Mouse (Mus musculus) lung, embryonic 14.5 days (tissue): Measurements from ENCODE around the gene Rinl. TPM values are rescaled to one million over a fixed set of nuclear protein-coding genes. Genes with fewer than 3 reads are reported as not detected.

ENCODE experiments used
- ATAC-seq: fragments of 200-750 bp; cut with Nextera tagmentation; 2 replicates; pipeline ENCODE4 v1.8.0; 2017; ENCODE audit warnings: mild to moderate bottlenecking, moderate TSS enrichment, moderate library complexity; ENCODE audit not compliant: insufficient read depth
- DNase-seq: peaks from one replicate; pipeline ENCODE4 v3.0.0-alpha.2; 2015
- H3K27ac ChIP-seq: fragments of 300-500 bp; sonication (generic); 2 replicates; pipeline ENCODE4 v1.5.1; 2014; ENCODE audit warnings: low read depth, mild to moderate bottlenecking, moderate library complexity
- H3K27me3 ChIP-seq: fragments of 300-500 bp; sonication (generic); 2 replicates; pipeline ENCODE4 v1.6.1; 2014; ENCODE audit warnings: low read length, control low read depth; ENCODE audit not compliant: insufficient read depth
- H3K36me3 ChIP-seq: fragments of 300-500 bp; sonication (generic); 2 replicates; pipeline ENCODE4 v1.6.1; 2014; ENCODE audit warnings: control low read depth; ENCODE audit not compliant: insufficient read depth
- H3K4me1 ChIP-seq: fragments of 300-500 bp; sonication (generic); 2 replicates; pipeline ENCODE4 v1.6.1; 2014; ENCODE audit warnings: antibody characterized with exemption, control low read depth; ENCODE audit not compliant: insufficient read depth
- H3K4me2 ChIP-seq: fragments of 300-500 bp; sonication (generic); 2 replicates; pipeline ENCODE4 v1.6.1; 2014; ENCODE audit warnings: mild to moderate bottlenecking
- H3K4me3 ChIP-seq: fragments of 300-500 bp; sonication (generic); 2 replicates; pipeline ENCODE4 v1.5.1; 2014; ENCODE audit warnings: low read depth, low read length
- H3K9ac ChIP-seq: fragments of 300-500 bp; sonication (generic); 2 replicates; pipeline ENCODE4 v1.6.1; 2014
- H3K9me3 ChIP-seq: fragments of 300-500 bp; sonication (generic); 2 replicates; pipeline ENCODE4 v1.6.1; 2016; ENCODE audit warnings: low read depth, low read length, control low read depth
- CTCF ChIP-seq: IDR thresholded peaks from 2 replicates; pipeline ENCODE4 v1.5.1; 2016; ENCODE audit warnings: antibody characterized with exemption, low read depth
- WGBS: fragments of 180-500 bp; shearing (Covaris S2); extraction: QIAGEN DNeasy Blood & Tissue Kit; methylation state at CpG from one replicate; pipeline ENCODE4 v1.1.7; 2014; 5-methylcytosine and 5-hydroxymethylcytosine counted together
- polyA plus RNA-seq: library from polyadenylated mRNA; unstranded; fragments of >200 nt; fragmentation: Nextera tagmentation; extraction: Ambion mirVana; gene quantifications from 2 replicates; pipeline ENCODE4 v1.2.1, GENCODE M21; 2014

The Rinl gene
- polyA plus RNA-seq, 1 experiment from 2014 or later: 6.8 TPM

- no peaks in the 10 kb centered on the region for H3K36me3 ChIP-seq
- peak overlapping the region; percentile 37 for H3K4me2 ChIP-seq
- no peaks in the 10 kb centered on the region for H3K9me3 ChIP-seq
- H3K27me3 ChIP-seq: no peaks in the 10 kb centered on the region
- H3K9ac ChIP-seq: no peak overlapping the region
- peak; percentile 90 for DNase-seq
- peak; percentile 52 for TF ChIP-seq CTCF
- peak; percentile 68 for ATAC-seq
- peaks cover 25% of the 10 kb centered on the region for H3K4me1 ChIP-seq
- WGBS: 21% methylated on average over 10 of the region's 10 CpGs
- peak overlapping the region; percentile 96 for H3K27ac ChIP-seq
- no peak overlapping the region for H3K4me3 ChIP-seq
These were observed 13.3 kb downstream of the Rinl start for GRCm38 (mm10) chr7:28801901-28802670.

GRCm38 (mm10) chr7:28802846-28803588 lies 14.2 kb downstream of the Rinl start:
- Histone ChIP-seq H3K27ac (peak overlapping the region; percentile 96), H3K9ac (peak overlapping the region; percentile 32), H3K27me3 (no peaks in the 10 kb centered on the region), H3K36me3 (no peaks in the 10 kb centered on the region), H3K9me3 (no peaks in the 10 kb centered on the region), H3K4me2 (peak overlapping the region; percentile 37), H3K4me3 (no peak overlapping the region), H3K4me1 (peaks cover 30% of the 10 kb centered on the region)
- ATAC-seq (peak; percentile 61), DNase-seq (peak; percentile 75)
- TF ChIP-seq CTCF: no peak
- WGBS: 12% methylated on average over 10 of the region's 10 CpGs

DNA sequence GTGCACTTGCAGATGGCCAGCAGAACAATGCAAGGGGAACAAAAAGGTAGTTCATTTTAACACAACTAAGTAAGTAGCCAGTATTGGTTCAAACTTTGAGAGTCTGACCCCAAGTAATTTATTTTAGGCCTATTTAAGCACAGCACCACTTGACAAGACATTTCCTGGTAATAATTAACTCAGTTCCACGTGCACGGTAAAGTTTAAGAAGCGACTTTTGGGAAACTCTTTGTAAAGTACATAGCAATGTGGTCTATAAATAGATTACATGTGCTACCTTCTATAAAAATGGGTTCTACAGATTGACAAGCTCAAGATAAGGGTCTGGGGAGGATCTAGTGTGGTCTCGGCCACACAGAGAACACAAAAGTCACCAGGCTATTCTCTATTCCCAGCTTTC lies 15.0 kb downstream of the Rinl start:
- Histone ChIP-seq H3K4me2 (peak overlapping the region; percentile 37), H3K27ac (peak overlapping the region; percentile 96), H3K4me3 (no peak overlapping the region), H3K9me3 (no peaks in the 10 kb centered on the region), H3K36me3 (no peaks in the 10 kb centered on the region), H3K27me3 (no peaks in the 10 kb centered on the region), H3K9ac (no peak overlapping the region), H3K4me1 (peaks cover 32% of the 10 kb centered on the region)
- DNase-seq (peak; percentile 51), ATAC-seq (no peak)
- WGBS: 20% methylated on average over 4 of the region's 4 CpGs
- TF ChIP-seq CTCF: no peak

DNA sequence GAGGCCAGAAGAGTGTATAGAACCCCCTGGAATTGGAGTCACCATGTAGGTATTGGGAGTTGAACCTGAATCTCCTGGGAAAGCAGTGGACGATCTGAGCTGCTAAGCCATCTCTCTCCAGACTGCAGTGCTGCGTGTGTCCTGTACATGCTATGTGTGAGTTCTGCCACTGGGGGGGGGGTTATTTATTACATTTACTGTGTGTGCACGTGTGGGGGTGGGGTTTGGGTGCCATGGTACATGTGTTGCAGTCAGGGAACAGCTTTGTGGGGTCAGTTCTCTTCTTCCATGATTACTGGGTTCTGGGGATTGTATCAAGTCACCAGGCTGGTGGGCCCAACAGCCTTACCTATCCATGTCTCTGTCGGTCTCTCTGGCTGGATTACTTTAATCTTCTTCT lies 18.1 kb downstream of the Rinl start:
- no peak for ATAC-seq
- H3K27me3 ChIP-seq: no peaks in the 10 kb centered on the region
- DNase-seq: no peak
- H3K36me3 ChIP-seq: peaks cover 4% of the 10 kb centered on the region
- no peaks in the 10 kb centered on the region for H3K9me3 ChIP-seq
- peak; percentile 31 for TF ChIP-seq CTCF
- no peak overlapping the region for H3K4me3 ChIP-seq
- WGBS: 75% methylated on average over 4 of the region's 4 CpGs
- no peak overlapping the region for H3K4me2 ChIP-seq
- H3K27ac ChIP-seq: no peak overlapping the region
- H3K9ac ChIP-seq: no peak overlapping the region
- H3K4me1 ChIP-seq: peaks cover 25% of the 10 kb centered on the region

GRCm38 (mm10) chr7:28807641-28808220 lies 19.0 kb downstream of the Rinl start:
- DNase-seq: no peak
- Histone ChIP-seq H3K4me1 (peaks cover 24% of the 10 kb centered on the region), H3K36me3 (peaks cover 13% of the 10 kb centered on the region), H3K9ac (peak overlapping the region; percentile 91), H3K4me2 (peak overlapping the region; percentile 98), H3K4me3 (peak overlapping the region; percentile 81), H3K27me3 (no peaks in the 10 kb centered on the region), H3K27ac (peak overlapping the region; percentile 100), H3K9me3 (no peaks in the 10 kb centered on the region)
- WGBS: 40% methylated on average over 6 of the region's 8 CpGs
- no peak for ATAC-seq
- TF ChIP-seq CTCF: no peak

DNA sequence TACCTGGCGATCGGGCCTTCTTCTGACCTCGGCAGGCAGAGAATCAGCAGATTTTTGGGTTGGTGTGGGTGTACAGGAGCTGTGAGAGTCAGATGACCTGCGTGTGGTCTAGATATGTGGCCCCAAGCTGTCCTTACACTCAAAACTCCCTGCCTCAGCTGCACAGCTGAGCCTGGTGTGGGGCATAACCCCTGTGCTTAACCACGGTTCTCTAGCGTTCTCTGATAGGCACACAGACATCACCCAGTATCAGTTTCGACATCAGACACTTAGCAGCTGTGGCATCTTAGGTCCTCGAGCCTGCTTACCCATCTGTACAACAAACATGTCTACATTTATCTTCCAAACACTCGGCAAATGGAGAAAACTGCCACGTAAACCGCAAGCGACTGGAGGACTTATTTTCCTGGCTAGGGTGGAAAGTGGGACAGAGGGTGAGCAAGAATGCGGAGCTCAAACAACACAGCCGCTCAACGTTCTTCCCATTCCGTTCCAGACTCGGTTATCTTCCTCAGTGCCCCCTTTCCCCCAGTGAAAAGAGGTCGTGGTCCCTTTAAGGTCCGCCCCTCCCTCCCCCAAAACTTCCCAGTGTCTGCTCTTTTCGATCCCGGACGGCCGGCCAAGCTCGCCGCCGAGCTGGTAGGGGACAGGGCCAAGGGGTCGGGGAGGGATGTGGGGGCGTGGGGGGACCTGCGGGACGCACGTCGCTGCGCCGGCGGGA lies 19.6 kb downstream of the Rinl start, which contains the start of gene Hnrnpl:
Gene Hnrnpl, plus strand, starts transcription at position 321 of the 721 bp plus-strand sequence.
- no peaks in the 10 kb centered on the region for H3K27me3 ChIP-seq
- peak within 1 kb of the TSS; percentile 100 for H3K27ac ChIP-seq
- H3K9me3 ChIP-seq: no peaks in the 10 kb centered on the region
- peaks cover 19% of the 10 kb centered on the region for H3K36me3 ChIP-seq
- H3K4me1 ChIP-seq: peaks cover 18% of the 10 kb centered on the region
- TF ChIP-seq CTCF: no peak
- peak within 1 kb of the TSS; percentile 98 for H3K4me2 ChIP-seq
- 2% methylated on average over 35 of the region's 35 CpGs for WGBS
- H3K9ac ChIP-seq: peak within 1 kb of the TSS; percentile 91
- H3K4me3 ChIP-seq: peak within 1 kb of the TSS; percentile 81
- peak; percentile 12 for ATAC-seq
- DNase-seq: peak; percentile 76
